Mouse (Mus musculus) 3T3-L1 (cell line): ENCODE results near the gene Serpina3b.
"Not testable (repeated sequence)": the region's sequence is repeated elsewhere in the genome, so short reads cannot be mapped to it uniquely, and the experiment has no call there.

Experiments
- DNase-seq: peaks from one replicate; pipeline ENCODE4 v3.0.0-alpha.2; 2015; ENCODE audit warnings: low read depth, low spot score

Gene Serpina3b

DNA sequence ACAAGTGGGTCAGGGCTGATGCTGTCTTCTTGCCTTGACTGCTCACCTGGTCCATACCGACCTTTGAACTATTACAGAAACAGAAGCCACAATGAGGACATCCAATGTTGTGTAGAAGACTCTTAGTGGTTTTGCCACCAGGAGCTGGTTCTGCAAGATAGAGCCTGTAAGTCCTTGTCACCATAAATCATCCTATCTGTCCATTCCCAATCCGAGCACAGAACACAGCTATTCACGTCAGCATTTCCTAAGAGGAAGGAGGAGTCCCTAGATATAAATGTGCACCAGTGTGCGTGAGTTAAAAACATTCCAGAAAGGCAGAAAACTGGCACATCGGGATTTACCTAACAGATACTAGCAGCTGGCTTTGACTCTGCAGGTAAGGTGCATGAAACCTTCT lies at the start of gene Serpina3b:
Serpina3b (plus strand) TSS at position 301 of the 400 bp plus-strand sequence.
- no peak for DNase-seq

- no peak for DNase-seq
Measured at GRCm38 (mm10) chr12:104090119-104090518, 37.7 kb upstream of the Serpina3b start.

DNA sequence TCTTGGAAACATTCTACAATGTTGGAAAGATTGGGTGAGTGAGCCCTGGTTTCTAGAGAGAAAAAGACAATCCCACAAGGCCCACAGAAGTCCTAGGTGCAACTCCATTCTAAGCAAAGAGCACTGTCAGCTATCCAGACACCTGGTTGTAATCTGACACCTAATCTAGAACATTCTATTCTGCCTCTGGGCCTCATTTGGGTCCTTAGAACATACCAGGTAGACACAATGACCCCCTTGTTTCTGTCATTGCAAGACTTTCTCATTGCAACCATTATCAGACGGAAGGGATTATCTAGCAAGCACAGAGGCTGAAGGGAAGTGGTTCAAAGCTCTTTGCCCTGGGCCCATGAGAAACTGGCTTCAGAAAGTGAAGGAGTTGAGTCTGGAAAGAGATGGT lies 36.5 kb upstream of the Serpina3b start:
- DNase-seq = no peak

GRCm38 (mm10) chr12:104100768-104101167 lies 27.0 kb upstream of the Serpina3b start, which contains the start of gene Serpina5:
Serpina5 (plus strand) TSS chr12:104101113.
- DNase-seq = no peak

- DNase-seq = no peak
Measured at GRCm38 (mm10) chr12:104105847-104106246, 21.9 kb upstream of the Serpina3b start.

GRCm38 (mm10) chr12:104106919-104107318 lies 20.9 kb upstream of the Serpina3b start:
- DNase-seq = no peak

- no peak for DNase-seq
Measured at GRCm38 (mm10) chr12:104108507-104108906, 19.3 kb upstream of the Serpina3b start.

- not testable (repeated sequence) for DNase-seq
Measured at GRCm38 (mm10) chr12:104112333-104112732, 15.5 kb upstream of the Serpina3b start, which contains the start of gene Serpina3a. Serpina3a (plus strand) TSS chr12:104112724.

DNA sequence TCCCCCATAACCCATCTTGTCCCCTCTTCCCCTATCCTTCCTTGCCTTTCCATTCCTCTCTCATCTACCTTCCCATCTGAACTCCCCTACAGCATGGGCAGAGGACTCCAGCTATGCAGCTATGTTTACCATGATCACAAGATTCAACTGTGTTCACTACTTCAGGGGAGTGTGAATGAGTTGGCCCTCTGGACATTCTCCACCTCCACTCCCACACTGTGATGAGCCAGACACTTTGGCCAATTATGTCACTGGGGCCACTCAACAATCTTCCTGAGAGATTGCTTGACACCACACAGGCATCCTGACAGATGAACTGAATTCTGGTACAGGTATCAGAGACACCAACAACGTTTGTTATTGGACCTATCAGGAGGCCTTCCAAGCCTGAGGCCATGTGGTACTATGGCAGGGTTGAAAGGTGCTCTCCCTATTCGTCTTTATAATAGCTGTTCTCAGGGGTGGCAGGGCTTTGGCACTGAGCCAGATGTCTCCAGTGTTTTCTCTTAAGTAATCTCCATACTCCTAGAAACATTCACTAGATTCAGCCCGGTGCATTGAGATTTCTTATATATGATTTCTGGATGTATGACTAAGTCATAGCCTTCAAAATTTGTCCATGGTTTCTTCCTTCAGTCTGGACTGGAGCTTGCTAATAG lies 12.7 kb upstream of the Serpina3b start:
- peak; percentile 77 for DNase-seq

GRCm38 (mm10) chr12:104123097-104123496 lies 4.7 kb upstream of the Serpina3b start:
- DNase-seq = no peak

DNA sequence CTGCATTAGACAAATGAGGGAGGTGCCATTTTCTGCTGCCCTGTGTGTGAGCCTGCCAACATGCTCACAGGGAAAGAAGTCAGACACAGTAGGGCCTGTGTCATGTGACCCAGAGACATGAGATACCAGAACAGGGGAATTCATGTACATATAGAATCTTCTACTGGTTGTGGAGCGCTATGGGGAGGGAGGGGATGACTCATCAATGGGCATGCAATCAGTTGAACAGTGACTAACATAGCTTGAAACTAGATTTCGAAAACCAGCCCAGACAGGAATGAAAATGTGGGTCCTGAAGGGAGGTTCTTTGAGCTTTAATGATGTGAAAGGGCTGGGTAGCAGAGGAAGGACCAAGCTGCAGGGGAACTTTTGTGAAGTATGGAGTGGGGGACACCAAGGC lies 3.8 kb upstream of the Serpina3b start:
- peak; percentile 84 for DNase-seq

- peak; percentile 57 for DNase-seq
Measured at GRCm38 (mm10) chr12:104125021-104125560, 2.7 kb upstream of the Serpina3b start.

DNA sequence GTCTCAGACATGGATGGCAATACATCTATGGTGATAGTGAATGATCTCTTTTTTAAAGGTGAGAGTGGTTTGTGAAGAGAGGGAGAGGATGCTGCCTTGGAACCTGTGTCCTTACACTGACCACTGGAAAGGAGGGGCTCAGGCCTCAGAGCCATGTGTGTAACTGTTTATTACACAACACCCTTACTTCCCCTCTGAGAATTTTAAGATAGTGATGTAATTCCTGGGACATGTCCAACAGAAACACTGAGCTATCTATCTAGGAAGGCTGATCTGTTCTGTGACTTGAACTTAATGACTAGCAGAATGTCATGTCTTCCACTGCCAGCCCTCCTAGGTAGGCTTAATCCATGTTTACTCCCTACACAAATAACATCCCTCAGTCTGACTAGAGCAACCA lies 3.2 kb downstream of the Serpina3b start:
- DNase-seq = peak; percentile 72

GRCm38 (mm10) chr12:104138216-104138615 lies 10.4 kb downstream of the Serpina3b start:
- DNase-seq = no peak

DNA sequence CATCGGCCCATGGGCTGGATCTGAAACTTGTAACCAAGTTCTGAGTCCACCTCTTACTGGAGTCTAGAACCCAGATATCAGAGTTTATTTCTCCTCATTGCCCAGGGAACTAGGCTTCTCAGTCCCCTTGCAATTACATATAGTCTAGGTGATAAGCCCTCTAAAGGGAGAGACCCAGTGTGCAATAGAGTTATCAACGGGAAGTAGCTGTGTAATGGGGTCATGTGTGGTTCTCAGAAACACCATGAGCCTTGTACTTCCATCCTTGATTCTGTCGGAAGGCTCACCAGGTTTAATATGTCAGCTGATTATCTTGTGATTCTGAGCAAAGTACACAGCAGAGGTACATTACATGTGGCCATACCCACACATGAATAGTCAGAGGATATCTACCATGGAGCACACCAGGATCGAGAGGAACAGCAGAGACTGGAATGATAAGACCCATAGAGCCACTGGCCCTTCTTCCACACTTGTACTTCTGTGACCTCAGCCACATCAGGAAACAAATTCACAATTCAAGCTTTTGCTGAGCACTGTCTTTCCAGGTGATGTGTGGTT lies 12.8 kb downstream of the Serpina3b start:
- DNase-seq = no peak

GRCm38 (mm10) chr12:104141506-104141905 lies 13.7 kb downstream of the Serpina3b start:
- peak; percentile 26 for DNase-seq

GRCm38 (mm10) chr12:104142427-104142826 lies 14.6 kb downstream of the Serpina3b start:
- no peak for DNase-seq

- no peak for DNase-seq
Measured at GRCm38 (mm10) chr12:104143286-104143685, 15.5 kb downstream of the Serpina3b start.

DNA sequence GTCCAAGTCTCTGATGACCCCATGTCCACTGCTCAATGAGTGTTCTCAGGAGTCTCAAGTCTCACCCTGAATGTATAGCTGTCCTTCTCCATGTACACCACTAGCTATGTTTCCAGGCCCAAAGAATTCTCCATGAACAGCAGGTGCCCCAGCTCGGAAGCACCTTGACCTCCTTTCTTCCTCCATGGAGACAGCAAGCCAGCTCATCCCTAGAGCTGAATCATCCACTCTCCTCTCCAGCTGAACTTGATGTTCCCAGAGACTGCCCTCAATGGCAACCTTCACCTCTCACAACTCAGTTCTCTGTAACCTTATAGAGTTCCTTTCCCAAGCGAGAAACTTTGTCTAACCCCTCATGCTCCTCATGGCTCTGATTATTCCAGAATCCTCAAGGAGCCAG lies 17.8 kb downstream of the Serpina3b start:
- DNase-seq = no peak

DNA sequence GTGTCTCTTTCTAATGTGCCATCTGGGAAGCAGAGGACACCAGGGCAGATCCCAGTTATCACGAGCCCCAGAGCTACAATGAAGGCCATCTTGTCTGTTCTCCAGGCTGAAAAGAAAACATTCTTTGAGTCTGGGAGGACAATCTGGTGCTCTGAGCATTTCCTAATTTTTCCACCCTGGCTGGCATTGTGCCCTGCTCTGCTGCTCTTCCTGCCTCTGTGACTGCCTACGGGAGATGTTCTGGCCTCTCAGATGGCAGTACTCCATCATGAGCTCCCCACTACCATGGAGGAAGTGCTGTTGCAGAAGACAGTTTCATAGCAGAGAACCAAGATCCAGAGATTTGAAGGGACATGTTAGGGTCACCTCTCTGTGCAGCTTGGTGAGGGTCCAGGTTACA lies 24.2 kb downstream of the Serpina3b start:
- no peak for DNase-seq

GRCm38 (mm10) chr12:104153041-104153645 lies 25.3 kb downstream of the Serpina3b start:
- DNase-seq = no peak

DNA sequence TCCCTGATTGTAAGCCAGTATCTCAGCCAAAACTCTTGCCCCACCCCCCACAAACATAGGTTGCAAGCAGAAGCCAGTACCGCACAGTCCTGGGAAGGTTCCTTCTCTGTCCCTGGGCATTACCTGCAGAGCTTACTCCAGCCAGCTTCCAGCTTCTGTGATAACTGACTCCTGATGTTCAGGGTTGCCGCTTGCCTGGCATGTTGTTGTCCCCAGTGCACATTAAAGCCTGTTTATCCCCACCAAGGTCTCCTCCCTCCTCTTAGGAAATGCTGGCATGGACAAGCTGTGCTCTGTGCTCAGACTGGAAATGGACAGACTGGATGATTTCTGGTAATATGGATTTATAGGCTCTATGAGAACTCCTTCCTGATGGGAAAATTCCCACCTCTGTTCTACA lies 25.9 kb downstream of the Serpina3b start, which contains the start of gene Serpina3c:
Serpina3c (minus strand) TSS at position 215 of the 400 bp plus-strand sequence.
- DNase-seq = no peak
